Mouse (Mus musculus) right cerebral cortex, postnatal 14 days (tissue): ENCODE data around the gene Megf8.
A peak's percentile ranks its signal among the peaks of the same experiment; 100 is the strongest.

Experiments
- DNase-seq: peaks from one replicate; pipeline ENCODE4 v3.0.0; 2022

The Megf8 gene

DNA sequence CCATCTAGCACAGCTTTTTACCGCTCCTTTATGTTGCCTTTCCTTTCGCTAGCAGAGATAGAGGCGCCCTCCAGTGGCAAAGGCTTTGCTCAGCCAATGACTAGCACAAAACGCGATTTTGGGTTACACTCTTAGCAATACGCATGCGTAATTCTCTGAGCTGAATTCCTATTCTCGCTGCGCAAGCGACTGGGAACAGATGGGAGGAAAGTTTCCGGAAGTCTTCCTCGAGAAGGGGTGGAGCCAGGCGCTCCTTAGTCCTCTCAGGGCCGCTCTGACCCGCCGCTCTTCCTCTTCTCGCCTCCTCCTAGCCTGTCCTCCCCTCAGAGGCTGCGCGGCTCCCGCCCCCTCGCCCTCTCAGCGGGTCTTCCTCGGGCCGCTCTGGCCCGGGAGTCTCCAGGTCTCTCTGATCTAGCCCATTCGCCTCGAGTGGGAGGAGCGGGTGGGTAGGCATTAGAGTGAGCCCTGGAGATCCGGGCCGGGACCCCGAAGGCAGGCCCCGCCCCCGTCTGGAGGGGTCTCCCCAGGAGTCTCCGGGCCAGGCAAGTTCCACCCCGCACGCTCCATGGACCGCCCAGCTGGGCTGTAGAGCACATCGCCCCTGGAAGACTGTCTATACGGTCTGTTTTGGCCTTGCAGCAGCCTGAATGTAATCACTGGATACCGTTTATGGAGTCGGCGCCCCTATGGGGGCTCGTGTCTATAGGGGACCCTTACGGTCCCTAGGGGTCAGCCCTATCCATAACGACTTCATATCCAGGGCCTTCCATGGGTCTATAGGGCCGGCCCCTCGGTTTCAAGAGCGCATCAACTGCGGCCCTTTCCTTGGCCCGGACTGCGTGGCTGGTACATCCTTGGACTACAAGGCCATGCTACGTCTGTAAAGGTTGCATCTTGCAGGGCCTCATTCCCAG lies at the start of gene Megf8:
Gene Megf8, plus strand, starts transcription at position 633 of the 914 bp plus-strand sequence.
- DNase-seq = peak; percentile 95

DNA sequence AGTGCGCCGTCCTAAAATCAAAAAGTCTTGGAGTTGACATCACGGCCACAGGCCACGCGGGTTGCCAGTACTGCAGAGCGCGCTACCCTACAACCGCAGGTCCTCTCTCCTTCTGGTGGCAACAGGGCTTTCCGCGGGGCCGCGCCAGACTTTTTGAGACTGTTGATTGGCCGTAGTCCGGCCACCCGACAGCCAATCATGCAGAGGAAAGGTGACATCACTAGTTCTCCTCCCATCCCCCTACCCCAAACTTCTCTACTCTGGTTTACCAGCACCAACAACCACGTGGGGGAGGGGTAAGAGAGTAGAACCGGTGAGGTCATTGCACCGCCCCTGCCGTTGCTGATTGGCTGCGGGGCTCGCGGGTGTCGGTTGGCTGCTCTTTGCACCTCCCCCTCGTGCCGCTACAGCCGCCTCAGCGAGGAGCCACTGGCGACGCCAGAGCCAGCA lies 49.6 kb upstream of the Megf8 start, which contains the start of gene Cic:
Gene Cic, plus strand, starts transcription at position 404 of the 450 bp plus-strand sequence.
- DNase-seq = peak; percentile 96

DNA sequence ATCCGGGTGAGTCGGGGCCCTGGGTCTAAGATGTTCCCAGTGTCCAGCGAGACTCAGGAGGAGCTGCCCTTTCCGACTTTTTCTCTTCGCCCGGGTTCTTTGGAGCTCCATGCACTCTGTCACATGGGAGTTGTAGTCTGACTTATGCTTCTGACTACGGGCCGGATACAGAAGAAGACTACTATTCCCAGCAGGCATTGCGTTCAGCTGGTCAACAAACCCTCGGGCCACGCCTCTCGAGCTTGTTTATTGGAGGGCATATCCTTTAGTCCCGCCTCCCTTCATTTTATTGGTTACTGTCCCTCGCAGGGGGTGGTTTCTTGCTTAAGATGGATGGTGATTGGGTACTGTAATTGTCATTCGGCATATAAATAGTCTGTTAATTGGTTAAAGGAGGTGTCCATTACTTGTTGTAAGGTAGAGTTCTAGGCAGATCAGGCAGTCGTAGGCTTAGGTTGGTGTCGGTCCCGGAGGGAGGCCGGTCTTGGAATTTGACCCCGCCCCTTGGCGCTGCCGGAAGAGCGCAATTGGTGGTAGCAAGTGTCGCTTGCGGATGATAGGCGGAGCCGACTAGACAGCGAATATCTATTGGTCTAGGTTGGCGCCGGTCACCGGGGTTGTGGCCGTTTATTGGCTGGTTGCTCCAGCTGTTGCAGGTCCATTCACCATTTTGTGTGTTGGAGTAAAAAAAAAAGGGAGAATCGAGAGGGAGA lies 49.1 kb upstream of the Megf8 start:
- DNase-seq = peak; percentile 98

DNA sequence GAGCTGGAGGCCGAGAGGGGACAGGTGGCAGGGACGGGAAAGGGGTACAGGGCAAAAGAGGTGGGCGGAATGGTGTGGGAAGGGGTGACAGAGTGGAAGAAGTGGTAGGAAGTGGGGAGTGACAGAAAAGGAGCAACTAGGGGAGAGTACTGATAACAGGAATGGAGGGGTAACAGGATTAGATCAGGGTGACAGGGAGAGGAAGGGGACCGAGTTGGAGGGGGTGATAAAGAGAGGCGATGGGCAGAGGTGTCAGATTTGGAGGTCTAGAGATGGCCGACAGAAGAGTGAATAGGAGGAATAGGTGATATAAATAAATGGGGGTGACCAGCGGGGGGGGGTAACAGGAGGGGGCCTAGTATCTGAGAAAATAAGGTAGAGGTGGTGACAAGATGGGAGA lies 48.4 kb upstream of the Megf8 start:
- no peak for DNase-seq

DNA sequence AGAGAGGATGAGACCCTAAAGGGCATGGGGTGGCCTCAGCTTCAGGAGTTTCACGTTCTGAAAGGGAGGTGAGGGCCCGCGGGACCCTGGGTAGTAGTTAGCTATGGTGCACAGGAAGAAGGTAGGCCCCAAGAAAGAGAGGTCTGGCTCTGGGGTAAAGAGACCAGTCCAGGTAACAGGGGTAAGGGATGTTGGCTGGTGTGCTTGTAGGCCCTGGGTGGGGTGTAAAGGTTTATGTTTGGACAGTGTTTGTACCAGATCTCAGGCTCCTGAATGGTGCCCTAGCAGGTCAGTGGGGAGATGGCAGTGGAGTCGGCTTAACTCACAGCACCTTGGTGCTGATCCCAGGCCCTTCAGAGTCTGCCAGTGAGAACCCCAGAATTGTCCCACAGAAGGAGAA lies 47.9 kb upstream of the Megf8 start:
- no peak for DNase-seq

DNA sequence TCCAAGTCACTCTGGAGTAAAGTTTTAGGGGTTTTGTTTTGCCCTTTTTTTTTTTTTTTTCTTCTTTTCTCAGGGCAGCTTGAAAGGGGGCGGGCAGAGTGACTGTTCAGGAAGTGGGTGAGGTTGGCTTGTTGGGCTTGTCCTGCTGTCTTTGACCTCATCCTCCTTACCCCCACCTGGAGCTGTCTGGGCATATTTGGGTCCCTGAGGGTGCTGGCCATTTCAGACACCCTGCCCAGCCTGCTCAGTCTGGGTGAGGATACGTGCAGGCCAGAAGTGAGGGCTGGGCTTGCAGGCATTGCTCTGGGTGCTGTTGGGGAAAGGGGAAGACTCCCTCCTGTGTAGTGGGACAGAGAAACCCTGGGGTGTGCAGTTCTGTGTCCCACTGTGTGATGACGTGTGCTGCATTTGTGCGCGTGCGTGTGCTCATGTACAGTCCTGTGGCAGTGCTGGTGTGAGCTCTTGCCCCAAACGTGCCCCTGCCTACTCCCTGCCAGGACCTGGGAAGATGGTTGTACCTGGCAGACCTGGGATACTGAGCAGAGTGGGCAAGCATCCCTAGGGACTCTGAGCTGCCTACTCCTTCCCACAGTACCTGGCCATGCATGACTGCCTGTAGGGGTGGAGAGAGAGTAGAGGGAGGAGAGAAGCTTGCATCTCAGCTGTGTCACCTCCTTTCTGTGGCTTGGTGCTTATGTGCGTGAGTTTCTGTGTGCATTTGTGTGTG lies 47.3 kb upstream of the Megf8 start:
- DNase-seq = no peak

DNA sequence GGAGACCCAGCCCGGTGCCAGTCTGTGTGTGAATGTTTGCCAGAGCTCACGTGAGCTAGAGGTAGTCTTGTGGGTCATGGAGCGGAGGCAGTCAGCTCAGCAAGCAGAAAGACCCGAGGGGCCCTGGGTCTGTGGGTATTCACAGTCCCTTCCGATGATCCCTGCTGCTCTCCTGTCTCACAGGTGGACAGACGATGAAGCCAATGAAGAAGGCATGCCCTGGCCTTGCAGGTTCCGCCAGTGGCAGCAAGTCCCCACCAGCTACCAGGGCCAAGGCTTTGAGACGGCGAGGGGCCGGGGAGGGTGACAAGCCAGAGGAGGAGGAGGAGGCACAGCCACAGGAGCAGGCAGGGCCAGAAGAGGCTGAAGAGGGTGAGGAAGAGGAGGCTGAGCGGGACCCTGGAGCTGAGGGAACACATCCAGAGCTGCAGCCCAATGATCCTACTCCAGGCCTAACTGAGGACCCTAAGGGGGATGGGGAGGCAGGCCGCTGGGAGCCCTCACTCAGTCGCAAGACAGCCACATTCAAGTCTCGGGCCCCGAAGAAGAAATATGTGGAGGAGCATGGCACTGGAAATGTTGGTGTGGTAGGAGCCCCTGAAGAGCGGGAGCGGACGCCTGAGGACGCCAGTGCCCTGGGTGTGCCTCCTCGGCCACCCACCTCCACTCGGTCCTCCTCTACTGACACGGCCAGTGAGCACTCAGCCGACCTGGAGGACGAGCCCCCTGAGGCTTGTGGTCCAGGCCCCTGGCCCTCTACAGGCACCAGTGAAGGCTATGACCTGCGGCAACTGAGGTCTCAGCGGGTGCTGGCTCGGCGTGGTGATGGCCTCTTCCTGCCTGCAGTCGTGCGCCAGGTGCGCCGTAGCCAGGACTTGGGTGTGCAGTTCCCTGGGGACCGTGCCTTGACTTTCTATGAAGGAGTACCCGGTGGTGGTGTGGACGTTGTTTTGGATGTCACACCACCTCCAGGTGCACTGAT lies 46.0 kb upstream of the Megf8 start:
- no peak for DNase-seq

DNA sequence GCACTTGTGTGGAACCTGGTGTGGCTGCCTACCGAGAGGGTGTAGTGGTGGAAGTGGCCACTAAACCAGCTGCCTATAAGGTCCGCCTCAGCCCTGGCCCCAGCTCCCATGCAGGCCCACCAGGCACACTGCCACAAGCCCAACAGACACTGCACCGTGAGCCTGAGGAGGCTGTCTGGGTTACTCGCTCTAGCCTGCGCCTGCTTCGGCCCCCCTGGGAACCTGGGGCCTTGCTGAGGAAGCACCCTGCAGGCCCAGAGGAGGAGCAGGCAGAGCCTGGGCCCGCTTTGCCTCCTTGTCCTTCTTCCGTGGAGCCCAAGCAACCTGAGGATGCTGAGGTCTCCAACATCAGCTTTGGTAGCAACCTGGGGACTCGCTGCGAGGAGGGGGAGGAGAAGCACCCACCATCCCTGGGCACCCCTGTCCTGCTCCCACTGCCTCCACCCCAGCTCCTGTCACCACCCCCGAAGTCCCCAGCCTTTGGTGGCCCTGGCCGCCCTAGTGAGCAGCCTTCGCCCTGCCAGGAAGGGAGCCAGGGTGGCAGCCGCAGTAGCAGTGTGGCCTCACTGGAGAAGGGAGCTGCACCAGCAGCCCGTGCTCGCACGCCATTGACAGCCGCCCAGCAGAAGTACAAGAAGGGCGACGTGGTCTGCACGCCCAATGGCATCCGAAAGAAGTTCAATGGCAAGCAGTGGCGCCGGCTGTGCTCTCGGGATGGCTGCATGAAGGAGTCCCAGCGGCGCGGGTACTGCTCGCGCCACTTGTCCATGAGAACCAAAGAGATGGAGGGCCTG lies 45.1 kb upstream of the Megf8 start:
- DNase-seq = no peak

DNA sequence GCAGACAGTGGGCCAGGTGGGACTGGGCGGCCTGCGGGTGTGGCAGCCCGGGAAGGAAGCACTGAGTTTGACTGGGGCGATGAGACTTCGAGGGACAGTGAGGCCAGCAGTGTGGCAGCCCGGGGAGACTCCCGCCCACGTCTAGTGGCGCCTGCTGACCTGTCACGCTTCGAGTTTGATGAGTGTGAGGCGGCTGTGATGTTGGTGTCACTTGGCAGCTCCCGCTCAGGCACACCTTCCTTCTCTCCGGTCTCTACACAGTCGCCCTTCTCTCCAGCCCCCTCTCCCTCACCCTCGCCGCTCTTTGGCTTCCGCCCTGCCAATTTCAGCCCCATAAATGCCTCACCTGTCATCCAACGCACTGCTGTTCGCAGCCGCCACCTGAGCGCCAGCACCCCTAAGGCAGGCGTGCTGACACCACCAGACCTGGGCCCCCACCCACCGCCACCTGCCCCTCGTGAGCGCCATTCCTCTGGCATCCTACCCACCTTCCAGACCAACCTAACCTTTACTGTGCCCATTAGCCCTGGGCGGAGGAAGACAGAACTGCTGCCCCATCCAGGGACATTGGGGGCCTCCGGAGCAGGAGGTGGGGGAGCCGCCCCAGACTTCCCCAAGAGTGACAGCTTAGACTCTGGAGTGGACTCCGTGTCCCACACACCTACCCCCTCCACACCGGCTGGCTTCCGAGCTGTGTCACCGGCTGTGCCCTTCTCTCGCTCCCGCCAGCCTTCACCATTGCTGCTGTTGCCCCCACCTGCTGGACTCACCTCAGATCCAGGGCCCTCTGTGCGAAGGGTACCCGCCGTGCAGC lies 44.3 kb upstream of the Megf8 start:
- no peak for DNase-seq

DNA sequence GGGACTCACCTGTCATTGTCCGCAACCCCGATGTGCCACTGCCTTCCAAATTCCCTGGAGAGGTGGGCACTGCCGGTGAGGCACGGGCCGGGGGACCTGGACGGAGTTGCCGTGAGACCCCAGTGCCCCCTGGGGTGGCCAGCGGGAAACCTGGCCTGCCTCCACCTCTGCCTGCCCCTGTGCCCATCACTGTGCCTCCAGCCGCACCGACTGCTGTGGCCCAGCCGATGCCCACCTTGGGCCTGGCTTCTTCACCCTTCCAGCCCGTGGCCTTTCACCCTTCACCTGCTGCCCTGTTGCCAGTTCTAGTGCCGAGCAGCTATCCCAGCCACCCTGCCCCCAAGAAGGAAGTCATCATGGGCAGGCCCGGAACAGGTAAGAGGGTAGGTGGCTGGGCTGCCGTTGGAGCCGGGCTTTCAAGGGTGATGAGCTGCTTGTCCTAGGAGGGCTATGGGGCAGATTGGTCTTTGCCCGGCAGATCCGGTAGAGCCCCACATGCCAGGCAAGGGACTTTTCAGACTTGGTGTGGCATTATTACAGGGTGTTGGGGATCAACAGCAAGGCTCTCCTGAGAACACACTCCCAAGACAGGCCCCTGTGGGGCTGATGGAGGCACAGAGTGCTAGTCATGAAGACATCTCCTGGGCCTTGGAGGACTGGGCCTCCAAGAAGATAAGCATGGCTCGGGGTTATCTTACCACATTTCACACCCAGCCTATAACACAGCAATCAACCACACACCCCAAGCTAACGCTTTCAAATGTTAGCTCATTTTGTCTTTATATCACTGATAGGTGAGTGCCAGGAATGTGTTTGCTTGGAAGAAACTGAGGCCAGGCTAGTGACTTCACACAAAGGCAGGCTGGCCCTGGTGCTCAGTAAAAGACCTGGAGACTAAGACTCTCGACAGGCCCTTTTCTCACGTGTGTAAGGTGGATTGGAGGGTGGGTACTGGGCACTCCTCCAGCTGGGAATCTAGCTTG lies 43.4 kb upstream of the Megf8 start:
- DNase-seq = no peak

DNA sequence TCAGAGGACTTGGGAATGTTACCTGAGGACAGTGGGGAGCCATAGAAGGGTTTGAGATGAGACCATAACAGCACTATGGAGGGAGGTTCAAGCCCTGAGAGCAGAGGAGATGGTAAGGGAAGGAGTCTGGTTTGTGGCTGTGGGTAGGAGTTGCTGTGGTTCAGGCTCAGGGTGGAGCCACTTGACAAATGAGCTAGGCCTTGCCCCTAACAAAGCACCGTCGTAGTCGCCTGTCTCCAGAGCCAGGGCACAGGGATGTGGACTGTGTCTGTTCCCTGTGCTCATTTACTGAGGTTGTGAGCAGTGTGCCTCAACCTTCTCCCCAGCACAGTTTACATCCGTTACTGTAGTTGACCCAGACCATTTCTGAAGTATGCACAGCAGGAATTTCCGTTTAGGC lies 42.4 kb upstream of the Megf8 start:
- no peak for DNase-seq

DNA sequence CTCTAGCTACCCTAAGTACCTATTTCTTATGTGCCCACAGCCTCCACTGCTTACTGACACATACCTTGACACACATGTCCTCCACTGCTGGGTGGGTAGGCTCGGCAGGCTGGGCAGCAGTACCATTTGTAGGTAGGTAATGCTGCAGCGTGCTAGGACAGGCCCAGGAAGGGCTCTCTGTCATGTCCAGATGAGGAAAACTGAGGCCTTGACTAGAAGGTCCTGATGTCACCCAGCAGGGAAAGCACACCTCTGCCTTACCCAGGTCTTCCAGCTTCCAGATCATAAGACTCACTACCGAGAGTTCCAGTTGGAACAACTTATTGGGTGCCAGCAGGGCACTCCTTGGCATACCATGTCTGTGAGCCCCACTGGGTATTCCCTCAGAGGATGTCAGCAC lies 42.0 kb upstream of the Megf8 start:
- DNase-seq = no peak

DNA sequence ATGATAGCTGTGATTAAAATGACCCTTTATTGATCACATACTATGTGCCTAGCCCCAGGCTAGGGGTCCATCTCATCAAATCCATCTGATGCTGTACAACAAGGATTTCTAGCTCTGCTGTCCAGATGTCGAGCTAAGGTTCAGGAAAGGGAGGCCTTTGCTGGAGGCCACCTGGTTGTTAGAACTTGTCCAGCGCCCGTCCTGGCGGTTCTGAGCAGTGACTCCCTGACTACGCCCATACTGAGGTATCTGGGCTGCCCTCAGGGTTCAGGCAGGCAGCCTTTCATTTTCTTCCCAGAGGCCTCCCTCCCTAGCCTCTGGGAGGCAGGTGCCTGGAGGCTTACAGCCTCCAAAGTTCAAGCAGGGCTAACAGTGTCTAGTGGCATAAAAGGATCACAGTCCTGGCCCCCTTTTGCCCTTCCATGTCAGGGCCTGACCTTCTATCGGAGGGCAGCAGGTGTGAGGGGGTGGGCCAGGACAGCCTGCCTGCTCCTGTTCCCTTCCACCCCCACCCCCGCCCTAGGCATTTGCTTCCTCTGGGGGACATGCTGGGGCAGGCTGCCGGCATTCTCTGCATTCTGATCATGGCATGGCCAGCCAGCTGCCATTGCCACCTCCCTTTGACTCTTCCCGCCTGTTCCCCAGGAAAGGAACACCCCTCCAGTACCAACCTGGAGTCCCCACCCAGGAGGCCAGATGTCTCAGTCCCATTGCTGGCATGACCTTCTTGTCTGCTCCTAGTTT lies 41.2 kb upstream of the Megf8 start:
- no peak for DNase-seq

DNA sequence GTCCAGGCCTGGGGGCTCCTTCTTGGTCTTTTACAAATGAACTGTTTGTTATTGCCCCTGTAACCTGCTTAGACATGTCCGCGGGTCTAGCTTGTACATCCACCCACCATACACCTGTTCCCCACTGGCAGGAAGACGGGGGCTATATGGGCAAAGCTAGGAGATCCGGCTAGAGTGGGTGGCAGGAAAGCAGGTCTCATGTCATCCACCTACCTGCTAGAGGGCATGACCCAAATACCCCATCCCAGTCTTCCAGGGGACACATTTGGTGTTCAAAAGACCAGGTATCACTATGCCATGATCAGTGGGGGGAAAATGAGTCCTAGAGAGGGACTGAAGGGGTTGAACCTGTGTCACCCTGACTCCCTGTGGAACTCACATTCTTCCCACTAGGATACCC lies 39.6 kb upstream of the Megf8 start:
- DNase-seq = no peak

DNA sequence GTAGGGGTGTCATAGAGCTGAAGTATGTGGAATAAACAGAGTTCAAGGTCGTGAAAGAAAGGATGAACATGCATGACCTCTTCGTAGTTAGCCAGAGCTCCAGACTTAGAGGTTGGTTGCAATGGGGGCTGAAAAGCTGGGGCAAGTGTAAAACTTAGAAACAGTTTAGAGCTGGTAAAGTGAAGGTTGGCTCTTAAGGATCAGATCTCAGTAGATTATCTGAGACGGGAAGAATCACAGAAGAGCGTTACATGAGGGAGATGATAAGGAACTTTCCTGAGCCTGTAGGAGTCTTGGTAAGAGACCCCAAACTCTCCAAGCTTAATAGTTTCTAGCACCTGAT lies 39.0 kb upstream of the Megf8 start:
- no peak for DNase-seq

DNA sequence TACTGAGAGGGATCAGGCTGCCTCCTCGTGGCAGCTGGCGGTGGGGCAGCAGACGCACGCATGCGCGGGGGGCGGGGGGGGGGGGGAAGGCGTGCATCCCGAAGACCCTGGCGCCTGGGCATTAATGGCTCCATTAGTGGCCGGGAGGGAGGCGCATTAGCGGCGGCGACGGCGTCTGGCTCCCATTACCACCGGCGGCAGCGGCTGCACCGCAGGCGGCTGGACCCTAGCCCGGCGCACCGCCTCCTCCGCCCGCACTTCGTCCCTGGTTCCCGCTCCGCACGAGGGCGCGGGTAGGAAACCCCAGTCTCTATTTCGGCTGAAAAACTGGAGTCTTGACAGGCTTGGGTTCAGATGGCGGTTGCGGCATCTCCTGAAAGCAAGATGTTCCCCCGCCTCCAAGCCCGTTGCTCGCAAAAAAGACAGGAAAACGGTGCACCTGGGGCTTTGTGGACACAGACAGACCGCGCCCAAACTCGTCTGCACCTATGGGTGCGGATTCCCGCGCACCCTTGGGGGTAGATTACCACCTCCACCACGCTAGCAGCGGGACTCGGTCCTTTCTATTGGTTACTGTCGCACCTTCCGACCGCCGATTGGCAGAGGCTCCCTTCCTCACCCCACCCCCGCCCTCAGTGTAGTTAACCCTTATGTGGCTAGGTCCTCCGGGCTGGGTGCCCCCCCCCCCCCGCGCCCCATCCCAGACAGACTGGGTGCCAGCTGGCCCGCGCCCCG lies 38.5 kb upstream of the Megf8 start:
- peak; percentile 83 for DNase-seq

DNA sequence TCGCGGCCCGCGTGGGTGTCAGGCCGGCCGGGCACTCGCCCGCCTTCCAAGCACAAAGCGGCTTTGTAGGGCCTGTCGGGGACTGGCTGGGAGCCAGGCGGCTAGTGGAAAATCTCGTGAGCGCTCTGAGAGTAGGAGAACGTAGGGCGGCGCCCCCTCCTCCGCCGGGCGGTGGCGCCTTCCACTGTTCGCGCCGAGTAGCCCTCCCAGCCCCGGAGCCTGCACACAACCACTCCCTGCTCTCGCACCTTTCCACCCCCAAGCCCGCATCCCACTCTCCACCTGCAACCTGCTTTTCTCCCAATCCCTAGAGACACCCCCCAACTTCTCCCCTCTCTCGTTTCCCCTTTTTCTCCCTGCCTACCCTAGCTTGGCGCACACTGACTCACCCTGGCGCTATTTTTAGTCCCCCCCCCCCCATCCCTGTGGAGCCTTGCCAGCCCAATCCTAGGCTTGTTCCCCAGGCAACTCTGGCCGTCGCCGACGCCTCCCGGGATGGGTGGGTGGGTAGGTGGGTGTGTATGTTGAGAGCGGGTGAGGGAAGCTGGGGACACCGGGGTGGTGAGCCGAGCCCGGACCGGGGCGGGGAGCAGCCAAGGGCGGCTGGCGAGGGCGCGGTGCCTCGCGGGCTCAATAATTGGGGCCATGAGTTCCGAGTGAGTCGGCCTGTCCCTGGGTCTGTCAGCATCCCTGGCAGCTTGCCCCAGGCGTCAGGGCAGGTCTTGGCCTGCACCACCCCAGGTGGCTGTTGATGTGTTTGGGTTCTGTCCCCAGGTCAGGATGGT lies 37.7 kb upstream of the Megf8 start:
- DNase-seq = peak; percentile 95
